Mouse (Mus musculus): ENCODE measurements around the gene Fancm. TPM values are rescaled to one million over a fixed set of nuclear protein-coding genes. Genes with fewer than 3 reads are reported as not detected.
A peak's percentile ranks its signal among the peaks of the same experiment; 100 is the strongest.

The Fancm gene
- polyA plus RNA-seq, 1 experiment from 2014 or later, result 14.4 TPM

GRCm38 (mm10) chr12:65065241-65065640, 10.2 kb upstream of the Fancm start:
- ATAC-seq (replicated peaks; ENCODE audit: insufficient number of reproducible peaks, low FRiP score, low TSS enrichment, low read depth), result no peak
- Histone ChIP-seq H3K36me3 (replicated peaks; ENCODE audit: control insufficient read depth, insufficient read depth, low read depth, low read length) (peaks cover 2% of the 10 kb centered on the region; the same call in 1 of the 2 replicates), H3K4me2 (ENCODE audit: low read depth, low read length) (no peak overlapping the region), H3K27ac (replicated peaks; ENCODE audit: low read depth, low read length) (no peak overlapping the region), H3K9ac (replicated peaks; ENCODE audit: low read length) (no peak overlapping the region), H3K27me3 (ENCODE audit: control insufficient read depth, insufficient read depth, low read length) (no peaks in the 10 kb centered on the region), H3K4me3 (ENCODE audit: low read depth, low read length) (no peak overlapping the region), H3K4me1 (ENCODE audit: control insufficient read depth, insufficient read depth, low read length) (no peaks in the 10 kb centered on the region), H3K9me3 (replicated peaks; ENCODE audit: control insufficient read depth, low read length) (no peaks in the 10 kb centered on the region)
- DNase-seq (ENCODE audit: low spot score), result no peak
- 74% methylated on average over 2 of the region's 2 CpGs for WGBS

GRCm38 (mm10) chr12:65066234-65066633, 9.2 kb upstream of the Fancm start:
- DNase-seq (ENCODE audit: low spot score), result no peak
- 82% methylated on average over 3 of the region's 3 CpGs for WGBS
- H3K36me3 ChIP-seq (replicated peaks; ENCODE audit: control insufficient read depth, insufficient read depth, low read depth, low read length), result peaks cover 2% of the 10 kb centered on the region; the same call in 1 of the 2 replicates

DNA sequence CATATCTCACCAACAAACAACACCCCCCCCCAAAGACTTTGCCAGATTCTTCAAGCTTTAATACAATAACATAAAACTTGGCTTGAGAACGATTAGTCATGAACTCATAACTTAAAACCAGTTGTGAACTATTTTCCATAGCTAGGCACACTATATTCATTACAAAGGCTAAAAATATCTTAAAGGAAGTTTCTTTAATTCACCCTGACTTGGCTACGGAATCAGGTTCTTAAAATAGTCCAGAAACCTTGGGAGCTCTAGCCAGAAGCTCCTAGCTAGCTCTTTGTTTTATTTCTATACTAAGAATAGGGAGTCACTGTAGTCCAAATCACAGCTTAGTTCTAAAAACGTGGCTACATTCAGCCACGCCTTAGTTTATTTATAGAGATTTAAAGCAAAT, 7.0 kb upstream of the Fancm start:
- Histone ChIP-seq H3K9me3 (replicated peaks; ENCODE audit: control insufficient read depth, low read length) (no peaks in the 10 kb centered on the region), H3K27ac (replicated peaks; ENCODE audit: low read depth, low read length) (no peak overlapping the region), H3K9ac (replicated peaks; ENCODE audit: low read length) (no peak overlapping the region), H3K4me2 (ENCODE audit: low read depth, low read length) (no peak overlapping the region), H3K4me3 (ENCODE audit: low read depth, low read length) (no peak overlapping the region), H3K27me3 (ENCODE audit: control insufficient read depth, insufficient read depth, low read length) (no peaks in the 10 kb centered on the region), H3K36me3 (replicated peaks; ENCODE audit: control insufficient read depth, insufficient read depth, low read depth, low read length) (peaks cover 2% of the 10 kb centered on the region; the same call in 1 of the 2 replicates), H3K4me1 (ENCODE audit: control insufficient read depth, insufficient read depth, low read length) (no peaks in the 10 kb centered on the region)
- WGBS, result 80% methylated on average over 4 of the region's 4 CpGs
- DNase-seq (ENCODE audit: low spot score), result no peak
- ATAC-seq (replicated peaks; ENCODE audit: insufficient number of reproducible peaks, low FRiP score, low TSS enrichment, low read depth), result no peak

More at GRCm38 (mm10) chr12:65066234-65066633, 9.2 kb upstream of the Fancm start:
- Histone ChIP-seq H3K27ac (replicated peaks; ENCODE audit: low read depth, low read length) (no peak overlapping the region), H3K27me3 (ENCODE audit: control insufficient read depth, insufficient read depth, low read length) (no peaks in the 10 kb centered on the region), H3K4me1 (ENCODE audit: control insufficient read depth, insufficient read depth, low read length) (no peaks in the 10 kb centered on the region), H3K4me3 (ENCODE audit: low read depth, low read length) (no peak overlapping the region), H3K9me3 (replicated peaks; ENCODE audit: control insufficient read depth, low read length) (no peaks in the 10 kb centered on the region), H3K4me2 (ENCODE audit: low read depth, low read length) (no peak overlapping the region), H3K9ac (replicated peaks; ENCODE audit: low read length) (no peak overlapping the region)
- no peak for ATAC-seq (replicated peaks; ENCODE audit: insufficient number of reproducible peaks, low FRiP score, low TSS enrichment, low read depth)

- Histone ChIP-seq H3K27me3 (ENCODE audit: control insufficient read depth, insufficient read depth, low read length) (no peaks in the 10 kb centered on the region), H3K9me3 (replicated peaks; ENCODE audit: control insufficient read depth, low read length) (no peaks in the 10 kb centered on the region), H3K36me3 (replicated peaks; ENCODE audit: control insufficient read depth, insufficient read depth, low read depth, low read length) (no peaks in the 10 kb centered on the region), H3K4me3 (ENCODE audit: low read depth, low read length) (peak overlapping the region; percentile 70), H3K4me2 (ENCODE audit: low read depth, low read length) (peak overlapping the region; percentile 39), H3K9ac (replicated peaks; ENCODE audit: low read length) (peak overlapping the region; percentile 90), H3K4me1 (ENCODE audit: control insufficient read depth, insufficient read depth, low read length) (no peaks in the 10 kb centered on the region), H3K27ac (replicated peaks; ENCODE audit: low read depth, low read length) (peak overlapping the region; percentile 73)
- WGBS, result 4% methylated on average over 21 of the region's 21 CpGs
- peak; percentile 77 for ATAC-seq (replicated peaks; ENCODE audit: insufficient number of reproducible peaks, low FRiP score, low TSS enrichment, low read depth)
- DNase-seq (ENCODE audit: low spot score), result no peak
These were observed 2.3 kb upstream of the Fancm start for GRCm38 (mm10) chr12:65072911-65073610.

- H3K9ac ChIP-seq (replicated peaks; ENCODE audit: low read length), result peak within 1 kb of the TSS; percentile 90
- under 1% methylated on average over 49 of the region's 49 CpGs for whole genome bisulfite sequencing
- H3K27ac ChIP-seq (replicated peaks; ENCODE audit: low read depth, low read length), result peak within 1 kb of the TSS; percentile 73
- H3K4me2 ChIP-seq (ENCODE audit: low read depth, low read length), result peak within 1 kb of the TSS; percentile 39
- peak; percentile 98 for DNase-seq (ENCODE audit: low spot score)
- no peaks in the 10 kb centered on the region for H3K4me1 ChIP-seq (ENCODE audit: control insufficient read depth, insufficient read depth, low read length)
- H3K36me3 ChIP-seq (replicated peaks; ENCODE audit: control insufficient read depth, insufficient read depth, low read depth, low read length), result no peaks in the 10 kb centered on the region
- H3K27me3 ChIP-seq (ENCODE audit: control insufficient read depth, insufficient read depth, low read length), result no peaks in the 10 kb centered on the region
- no peaks in the 10 kb centered on the region for H3K9me3 ChIP-seq (replicated peaks; ENCODE audit: control insufficient read depth, low read length)
- ATAC-seq (replicated peaks; ENCODE audit: insufficient number of reproducible peaks, low FRiP score, low TSS enrichment, low read depth), result peak; percentile 100
- H3K4me3 ChIP-seq (ENCODE audit: low read depth, low read length), result peak within 1 kb of the TSS; percentile 70
These were observed 1.7 kb upstream of the Fancm start, which contains the start of gene Fkbp3 for GRCm38 (mm10) chr12:65073611-65074178. Fkbp3 (minus strand) TSS chr12:65074007.

- Histone ChIP-seq H3K27ac (replicated peaks; ENCODE audit: low read depth, low read length) (no peak overlapping the region), H3K4me1 (ENCODE audit: control insufficient read depth, insufficient read depth, low read length) (no peaks in the 10 kb centered on the region), H3K9ac (replicated peaks; ENCODE audit: low read length) (no peak overlapping the region), H3K9me3 (replicated peaks; ENCODE audit: control insufficient read depth, low read length) (no peaks in the 10 kb centered on the region), H3K4me3 (ENCODE audit: low read depth, low read length) (peak overlapping the region; percentile 62), H3K4me2 (ENCODE audit: low read depth, low read length) (peak overlapping the region; percentile 39; the same call in 1 of the 2 replicates), H3K27me3 (ENCODE audit: control insufficient read depth, insufficient read depth, low read length) (no peaks in the 10 kb centered on the region), H3K36me3 (replicated peaks; ENCODE audit: control insufficient read depth, insufficient read depth, low read depth, low read length) (no peaks in the 10 kb centered on the region)
- WGBS, result 44% methylated on average over 7 of the region's 7 CpGs
- ATAC-seq (replicated peaks; ENCODE audit: insufficient number of reproducible peaks, low FRiP score, low TSS enrichment, low read depth) (no peak), DNase-seq (ENCODE audit: low spot score) (no peak)
These were observed 752 bp upstream of the Fancm start for GRCm38 (mm10) chr12:65074651-65075050.

GRCm38 (mm10) chr12:65075733-65076310, 419 bp downstream of the Fancm start:
- H3K9me3 ChIP-seq (replicated peaks; ENCODE audit: control insufficient read depth, low read length), result no peaks in the 10 kb centered on the region
- H3K27me3 ChIP-seq (ENCODE audit: control insufficient read depth, insufficient read depth, low read length), result no peaks in the 10 kb centered on the region
- peak overlapping the region; percentile 84 for H3K9ac ChIP-seq (replicated peaks; ENCODE audit: low read length)
- under 1% methylated on average over 40 of the region's 41 CpGs for WGBS
- peak overlapping the region; percentile 72 for H3K4me2 ChIP-seq (ENCODE audit: low read depth, low read length)
- H3K4me1 ChIP-seq (ENCODE audit: control insufficient read depth, insufficient read depth, low read length), result no peaks in the 10 kb centered on the region
- peak overlapping the region; percentile 62 for H3K4me3 ChIP-seq (ENCODE audit: low read depth, low read length)
- no peaks in the 10 kb centered on the region for H3K36me3 ChIP-seq (replicated peaks; ENCODE audit: control insufficient read depth, insufficient read depth, low read depth, low read length)
- ATAC-seq (replicated peaks; ENCODE audit: insufficient number of reproducible peaks, low FRiP score, low TSS enrichment, low read depth) (no peak), DNase-seq (ENCODE audit: low spot score) (peak; percentile 19)
- peak overlapping the region; percentile 67; the same call in 1 of the 2 replicates for H3K27ac ChIP-seq (replicated peaks; ENCODE audit: low read depth, low read length)

- Histone ChIP-seq H3K4me3 (ENCODE audit: low read depth, low read length) (peak overlapping the region; percentile 62; the same call in 1 of the 2 replicates), H3K36me3 (replicated peaks; ENCODE audit: control insufficient read depth, insufficient read depth, low read depth, low read length) (no peaks in the 10 kb centered on the region), H3K27ac (replicated peaks; ENCODE audit: low read depth, low read length) (no peak overlapping the region), H3K9me3 (replicated peaks; ENCODE audit: control insufficient read depth, low read length) (no peaks in the 10 kb centered on the region), H3K27me3 (ENCODE audit: control insufficient read depth, insufficient read depth, low read length) (no peaks in the 10 kb centered on the region), H3K4me1 (ENCODE audit: control insufficient read depth, insufficient read depth, low read length) (no peaks in the 10 kb centered on the region), H3K4me2 (ENCODE audit: low read depth, low read length) (peak overlapping the region; percentile 72), H3K9ac (replicated peaks; ENCODE audit: low read length) (no peak overlapping the region)
- ATAC-seq (replicated peaks; ENCODE audit: insufficient number of reproducible peaks, low FRiP score, low TSS enrichment, low read depth) (no peak), DNase-seq (ENCODE audit: low spot score) (no peak)
- WGBS, result 79% methylated on average over 9 of the region's 9 CpGs
These were observed 1.5 kb downstream of the Fancm start for GRCm38 (mm10) chr12:65076906-65077305.

All from embryonic facial prominence, embryonic 11.5 days (tissue).